Mouse (Mus musculus) right cerebral cortex, postnatal 4 days (tissue): ENCODE measurements around the gene Ccdc148.
A peak's percentile ranks its signal among the peaks of the same experiment; 100 is the strongest.

Experiments
- DNase-seq: peaks from one replicate; pipeline ENCODE4 v3.0.0-alpha.2; 2022

The Ccdc148 gene

GRCm38 (mm10) chr2:58905057-58905456 is 255.4 kb downstream of the Ccdc148 start:
- no peak for DNase-seq

GRCm38 (mm10) chr2:58879876-58880275 is 280.6 kb downstream of the Ccdc148 start:
- no peak for DNase-seq

- no peak for DNase-seq
Observed at GRCm38 (mm10) chr2:58859134-58859533, 301.3 kb downstream of the Ccdc148 start, which contains the start of gene Gm11099. Gm11099 (plus strand) TSS chr2:58859434.

GRCm38 (mm10) chr2:58844499-58844898 is 316.0 kb downstream of the Ccdc148 start:
- no peak for DNase-seq

- DNase-seq: no peak
Observed at GRCm38 (mm10) chr2:58842443-58842842, 318.0 kb downstream of the Ccdc148 start.

- no peak for DNase-seq
Observed at GRCm38 (mm10) chr2:58841021-58841420, 319.5 kb downstream of the Ccdc148 start.

- no peak for DNase-seq
Observed at GRCm38 (mm10) chr2:58832253-58832980, 328.1 kb downstream of the Ccdc148 start.

- no peak for DNase-seq
Observed at GRCm38 (mm10) chr2:58829981-58830742, 330.3 kb downstream of the Ccdc148 start.

- DNase-seq: no peak
Observed at GRCm38 (mm10) chr2:58828910-58829600, 331.4 kb downstream of the Ccdc148 start.

- no peak for DNase-seq
Observed at GRCm38 (mm10) chr2:58812941-58813340, 347.5 kb downstream of the Ccdc148 start.

GRCm38 (mm10) chr2:58799623-58800022 is 360.9 kb downstream of the Ccdc148 start:
- no peak for DNase-seq

GRCm38 (mm10) chr2:58799126-58799525 is 361.4 kb downstream of the Ccdc148 start:
- DNase-seq: no peak

- no peak for DNase-seq
Observed at GRCm38 (mm10) chr2:58797506-58797905, 363.0 kb downstream of the Ccdc148 start.

- DNase-seq: no peak
Observed at GRCm38 (mm10) chr2:58795432-58795831, 365.1 kb downstream of the Ccdc148 start.

- no peak for DNase-seq
Observed at GRCm38 (mm10) chr2:58794489-58794888, 366.0 kb downstream of the Ccdc148 start.

GRCm38 (mm10) chr2:58790361-58790760 is 370.1 kb downstream of the Ccdc148 start:
- no peak for DNase-seq

GRCm38 (mm10) chr2:58789934-58790333 is 370.5 kb downstream of the Ccdc148 start:
- no peak for DNase-seq

GRCm38 (mm10) chr2:58787360-58787759 is 373.1 kb downstream of the Ccdc148 start:
- no peak for DNase-seq

GRCm38 (mm10) chr2:58786681-58787080 is 373.8 kb downstream of the Ccdc148 start:
- peak; percentile 23 for DNase-seq

- DNase-seq: no peak
Observed at GRCm38 (mm10) chr2:58786177-58786576, 374.3 kb downstream of the Ccdc148 start.

- no peak for DNase-seq
Observed at GRCm38 (mm10) chr2:58783526-58783925, 377.0 kb downstream of the Ccdc148 start.

GRCm38 (mm10) chr2:58778986-58779495 is 381.4 kb downstream of the Ccdc148 start:
- DNase-seq: no peak

GRCm38 (mm10) chr2:58773833-58774232 is 386.6 kb downstream of the Ccdc148 start:
- DNase-seq: no peak
